Mouse (Mus musculus): ENCODE data around the gene Fam241a. TPM values are rescaled to one million over a fixed set of nuclear protein-coding genes. Genes with fewer than 3 reads are reported as not detected.

Fam241a gene
- total and polyA plus RNA-seq, 2 experiments from 2014 or later, result 6.0 to 6.1 TPM

DNA sequence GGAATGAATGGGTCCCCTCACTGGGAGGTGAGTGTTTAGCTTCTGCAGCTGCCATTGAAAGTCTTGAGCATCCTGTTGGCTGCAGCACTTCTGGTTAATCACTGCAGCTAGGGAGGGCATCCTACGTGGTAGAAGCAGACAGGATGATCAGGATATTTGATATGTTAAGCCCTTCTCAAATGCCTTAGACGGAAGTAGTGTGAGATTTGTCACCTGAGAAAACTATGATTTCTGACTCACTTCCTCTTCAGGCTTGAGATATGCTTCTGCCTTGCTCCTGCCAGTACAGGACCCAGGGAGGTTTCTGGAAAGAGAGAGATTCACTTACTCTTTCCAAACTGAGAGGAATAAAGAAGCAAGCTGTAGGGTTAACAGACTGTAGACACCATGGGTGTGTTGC lies 27.1 kb upstream of the Fam241a start:
- H3K9ac ChIP-seq (replicated peaks; ENCODE audit: low read length), result no peak overlapping the region
- H3K36me3 ChIP-seq (ENCODE audit: insufficient read depth, low read length), result no peaks in the 10 kb centered on the region
- no peak for TF ChIP-seq CTCF (IDR thresholded peaks at IDR 0.05; ENCODE audit: low read depth)
- H3K4me2 ChIP-seq (ENCODE audit: low read depth, low read length), result no peak overlapping the region
- 88% methylated on average over 2 of the region's 2 CpGs for WGBS
- no peaks in the 10 kb centered on the region for H3K4me1 ChIP-seq (ENCODE audit: insufficient read depth, low read length)
- H3K27me3 ChIP-seq (ENCODE audit: insufficient read depth, low read length), result no peaks in the 10 kb centered on the region
- no peaks in the 10 kb centered on the region for H3K9me3 ChIP-seq (ENCODE audit: low read length)
- ATAC-seq, result no peak
- H3K27ac ChIP-seq, result no peak overlapping the region
- DNase-seq (ENCODE audit: low spot score), result no peak
- no peak overlapping the region for H3K4me3 ChIP-seq (ENCODE audit: low read length)

DNA sequence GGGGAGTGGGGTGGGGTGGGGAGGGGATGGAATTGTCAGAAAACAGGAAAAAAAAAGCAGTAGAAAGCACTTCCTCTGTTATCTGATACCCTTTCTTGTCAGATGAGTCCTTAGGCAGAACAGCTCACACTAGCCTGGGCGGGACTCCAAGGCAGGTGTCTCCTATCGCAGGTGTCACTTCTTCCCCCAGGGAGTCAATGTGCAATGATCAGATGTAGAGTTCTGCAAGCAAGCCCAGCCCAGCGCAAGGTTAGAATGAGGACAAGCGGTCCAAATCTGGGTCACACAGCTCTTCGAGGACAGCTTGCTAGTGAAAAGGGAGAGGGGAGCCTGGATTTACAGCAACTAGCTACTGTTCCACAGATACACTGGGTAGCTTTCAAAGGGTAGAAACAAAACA lies 26.0 kb upstream of the Fam241a start:
- Histone ChIP-seq H3K4me1 (ENCODE audit: insufficient read depth, low read length) (no peaks in the 10 kb centered on the region), H3K4me2 (ENCODE audit: low read depth, low read length) (no peak overlapping the region), H3K36me3 (ENCODE audit: insufficient read depth, low read length) (no peaks in the 10 kb centered on the region), H3K4me3 (ENCODE audit: low read length) (no peak overlapping the region), H3K27ac (no peak overlapping the region), H3K9ac (replicated peaks; ENCODE audit: low read length) (no peak overlapping the region), H3K9me3 (ENCODE audit: low read length) (no peaks in the 10 kb centered on the region), H3K27me3 (ENCODE audit: insufficient read depth, low read length) (no peaks in the 10 kb centered on the region)
- 84% methylated on average over 5 of the region's 5 CpGs for WGBS
- TF ChIP-seq CTCF (IDR thresholded peaks at IDR 0.05; ENCODE audit: low read depth), result no peak
- no peak for DNase-seq (ENCODE audit: low spot score)
- ATAC-seq, result no peak

DNA sequence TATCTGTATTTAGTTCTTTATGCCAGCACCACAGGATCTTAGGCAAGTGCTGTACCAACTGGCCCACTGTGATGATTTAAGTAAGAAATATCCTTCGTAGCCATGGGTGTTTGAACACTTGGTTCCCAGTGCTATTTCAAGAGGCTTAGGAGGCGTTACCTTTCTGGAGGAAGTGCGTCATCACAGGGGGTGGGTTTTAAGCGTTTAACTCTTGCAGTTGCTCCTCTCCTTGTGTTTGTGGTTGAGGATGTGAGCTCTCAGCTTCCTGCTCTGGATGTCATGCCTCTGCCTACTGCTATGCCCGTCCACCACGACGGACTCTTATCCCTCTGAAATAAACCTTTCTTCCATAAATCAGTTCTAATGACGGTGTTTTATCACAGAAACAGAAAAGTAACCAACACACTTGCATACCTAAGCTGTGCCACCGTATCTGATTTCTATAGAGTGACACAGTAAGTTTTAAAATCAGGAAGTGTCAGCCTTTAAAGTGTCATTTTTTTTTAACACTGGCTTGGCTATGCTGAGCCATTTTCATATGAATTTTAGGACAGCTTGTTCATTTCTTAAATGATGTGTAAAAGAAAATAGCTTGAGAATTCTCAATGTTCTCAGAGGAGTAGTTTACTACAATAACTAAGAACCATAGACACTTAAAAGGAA lies 22.0 kb upstream of the Fam241a start:
- 86% methylated on average over 9 of the region's 9 CpGs for WGBS
- Histone ChIP-seq H3K9ac (replicated peaks; ENCODE audit: low read length) (no peak overlapping the region), H3K4me3 (ENCODE audit: low read length) (no peak overlapping the region), H3K4me2 (ENCODE audit: low read depth, low read length) (no peak overlapping the region), H3K4me1 (ENCODE audit: insufficient read depth, low read length) (no peaks in the 10 kb centered on the region), H3K27me3 (ENCODE audit: insufficient read depth, low read length) (no peaks in the 10 kb centered on the region), H3K36me3 (ENCODE audit: insufficient read depth, low read length) (no peaks in the 10 kb centered on the region), H3K9me3 (ENCODE audit: low read length) (no peaks in the 10 kb centered on the region), H3K27ac (no peak overlapping the region)
- ATAC-seq (no peak), DNase-seq (ENCODE audit: low spot score) (no peak)
- TF ChIP-seq CTCF (IDR thresholded peaks at IDR 0.05; ENCODE audit: low read depth), result no peak

DNA sequence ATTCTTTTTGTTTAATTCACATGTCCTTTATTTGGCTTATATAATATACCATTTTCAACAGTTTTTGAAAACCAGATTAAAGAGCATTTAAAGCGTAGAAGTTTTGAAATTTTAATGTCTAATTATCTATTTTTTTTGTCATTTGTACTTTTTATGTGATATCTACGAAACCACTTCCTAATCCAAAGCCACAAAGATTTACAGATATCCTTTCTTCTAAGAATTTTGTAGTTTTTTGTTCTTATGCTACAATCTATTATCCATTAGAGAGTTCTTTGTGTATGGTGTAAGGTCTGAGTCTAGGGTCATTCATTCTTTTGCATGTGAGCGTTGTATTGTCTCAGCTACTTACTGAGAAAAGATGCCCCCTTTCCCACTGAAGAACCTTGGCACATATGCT lies 21.4 kb upstream of the Fam241a start:
- no peak overlapping the region for H3K27ac ChIP-seq
- no peaks in the 10 kb centered on the region for H3K27me3 ChIP-seq (ENCODE audit: insufficient read depth, low read length)
- 88% methylated on average over 3 of the region's 3 CpGs for whole genome bisulfite sequencing
- no peak overlapping the region for H3K4me3 ChIP-seq (ENCODE audit: low read length)
- no peaks in the 10 kb centered on the region for H3K9me3 ChIP-seq (ENCODE audit: low read length)
- no peaks in the 10 kb centered on the region for H3K36me3 ChIP-seq (ENCODE audit: insufficient read depth, low read length)
- ATAC-seq (no peak), DNase-seq (ENCODE audit: low spot score) (no peak)
- H3K9ac ChIP-seq (replicated peaks; ENCODE audit: low read length), result no peak overlapping the region
- no peak for TF ChIP-seq CTCF (IDR thresholded peaks at IDR 0.05; ENCODE audit: low read depth)
- H3K4me2 ChIP-seq (ENCODE audit: low read depth, low read length), result no peak overlapping the region
- no peaks in the 10 kb centered on the region for H3K4me1 ChIP-seq (ENCODE audit: insufficient read depth, low read length)

DNA sequence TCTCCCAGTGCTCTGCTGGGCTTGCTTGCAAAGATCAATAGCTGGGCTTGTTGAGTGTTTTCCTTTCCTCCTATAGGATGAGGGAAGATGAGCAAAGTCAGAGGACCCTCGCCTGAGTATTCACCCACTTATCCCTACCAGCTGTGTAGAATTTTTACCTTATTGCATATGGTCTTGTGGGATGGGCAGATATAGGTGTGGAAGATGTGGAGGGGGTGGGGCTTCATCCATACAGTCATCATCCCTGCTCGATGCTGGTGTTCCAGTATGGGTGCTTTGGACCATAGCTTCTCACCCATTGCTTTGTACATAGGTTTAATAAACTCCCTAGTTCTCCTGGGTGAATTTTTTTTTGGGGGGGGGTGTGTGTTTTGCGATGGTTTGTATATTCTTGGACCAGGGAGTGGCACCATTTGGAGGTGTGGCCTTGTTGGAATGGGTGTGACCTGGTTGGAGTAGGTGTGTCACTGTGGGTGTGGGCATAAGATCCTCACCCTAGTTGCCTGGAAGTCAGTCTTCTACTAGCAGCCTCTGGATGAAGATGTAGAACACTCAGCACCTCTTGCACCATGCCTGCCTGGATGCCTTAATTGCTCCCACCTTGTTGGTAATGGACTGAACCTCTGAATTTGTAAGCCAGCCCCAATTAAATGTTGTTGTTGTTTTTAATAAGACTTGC lies 19.7 kb upstream of the Fam241a start:
- Histone ChIP-seq H3K4me1 (ENCODE audit: insufficient read depth, low read length) (no peaks in the 10 kb centered on the region), H3K4me2 (ENCODE audit: low read depth, low read length) (no peak overlapping the region), H3K27me3 (ENCODE audit: insufficient read depth, low read length) (no peaks in the 10 kb centered on the region), H3K9ac (replicated peaks; ENCODE audit: low read length) (no peak overlapping the region), H3K27ac (no peak overlapping the region), H3K4me3 (ENCODE audit: low read length) (no peak overlapping the region), H3K9me3 (ENCODE audit: low read length) (no peaks in the 10 kb centered on the region), H3K36me3 (ENCODE audit: insufficient read depth, low read length) (no peaks in the 10 kb centered on the region)
- 93% methylated on average over 3 of the region's 3 CpGs for WGBS
- no peak for TF ChIP-seq CTCF (IDR thresholded peaks at IDR 0.05; ENCODE audit: low read depth)
- no peak for ATAC-seq
- no peak for DNase-seq (ENCODE audit: low spot score)

DNA sequence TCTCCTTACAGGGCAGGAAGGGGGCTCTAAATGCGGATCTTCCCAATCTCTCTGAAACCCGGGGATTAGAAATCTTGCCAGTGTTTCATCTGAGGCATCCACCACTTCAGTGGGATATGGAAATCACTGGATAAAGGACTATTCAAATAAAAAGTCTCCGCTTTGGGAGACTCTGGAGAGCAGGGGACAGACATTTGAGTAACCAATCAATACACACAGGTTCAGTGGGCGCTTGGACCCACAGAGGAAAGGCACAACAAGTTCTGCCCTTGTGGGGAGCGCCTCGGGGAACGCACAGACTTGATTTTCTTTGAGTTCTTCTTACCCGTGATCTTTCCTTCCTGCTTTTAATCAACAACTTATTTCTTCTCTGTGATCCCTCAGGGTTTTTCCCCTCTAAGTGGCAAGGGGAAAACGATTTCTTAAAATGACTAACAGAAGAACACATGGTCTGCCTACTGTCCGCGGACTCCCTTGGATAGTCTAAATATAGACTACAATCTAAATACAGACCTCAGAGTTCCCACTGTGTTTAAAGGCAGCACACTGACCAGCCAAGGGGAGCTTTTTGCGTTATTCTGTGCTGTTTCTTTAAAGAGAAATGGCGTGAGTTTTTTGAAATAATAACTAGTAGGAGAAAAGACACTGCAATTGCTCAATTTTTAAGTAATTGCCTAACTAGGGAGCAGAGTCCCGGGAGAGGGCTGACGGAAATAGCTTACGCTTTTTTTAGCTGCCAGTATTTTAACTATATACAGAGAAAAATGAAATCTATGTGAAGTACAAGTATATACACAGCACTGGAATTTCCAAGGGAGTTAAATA lies 18.0 kb upstream of the Fam241a start:
- 51% methylated on average over 16 of the region's 16 CpGs for WGBS
- peak overlapping the region; percentile 16; the same call in 1 of the 2 replicates for H3K4me2 ChIP-seq (ENCODE audit: low read depth, low read length)

More for the DNA sequence above, 18.0 kb upstream of the Fam241a start:
- Histone ChIP-seq H3K9ac (replicated peaks; ENCODE audit: low read length) (no peak overlapping the region), H3K4me3 (ENCODE audit: low read length) (no peak overlapping the region), H3K9me3 (ENCODE audit: low read length) (no peaks in the 10 kb centered on the region), H3K4me1 (ENCODE audit: insufficient read depth, low read length) (no peaks in the 10 kb centered on the region), H3K36me3 (ENCODE audit: insufficient read depth, low read length) (no peaks in the 10 kb centered on the region), H3K27me3 (ENCODE audit: insufficient read depth, low read length) (no peaks in the 10 kb centered on the region), H3K27ac (no peak overlapping the region)
- TF ChIP-seq CTCF (IDR thresholded peaks at IDR 0.05; ENCODE audit: low read depth), result no peak
- ATAC-seq (no peak), DNase-seq (ENCODE audit: low spot score) (peak; percentile 9)
